ENCODE assay signal across 12 mouse cellular contexts in the genomic region with DNA sequence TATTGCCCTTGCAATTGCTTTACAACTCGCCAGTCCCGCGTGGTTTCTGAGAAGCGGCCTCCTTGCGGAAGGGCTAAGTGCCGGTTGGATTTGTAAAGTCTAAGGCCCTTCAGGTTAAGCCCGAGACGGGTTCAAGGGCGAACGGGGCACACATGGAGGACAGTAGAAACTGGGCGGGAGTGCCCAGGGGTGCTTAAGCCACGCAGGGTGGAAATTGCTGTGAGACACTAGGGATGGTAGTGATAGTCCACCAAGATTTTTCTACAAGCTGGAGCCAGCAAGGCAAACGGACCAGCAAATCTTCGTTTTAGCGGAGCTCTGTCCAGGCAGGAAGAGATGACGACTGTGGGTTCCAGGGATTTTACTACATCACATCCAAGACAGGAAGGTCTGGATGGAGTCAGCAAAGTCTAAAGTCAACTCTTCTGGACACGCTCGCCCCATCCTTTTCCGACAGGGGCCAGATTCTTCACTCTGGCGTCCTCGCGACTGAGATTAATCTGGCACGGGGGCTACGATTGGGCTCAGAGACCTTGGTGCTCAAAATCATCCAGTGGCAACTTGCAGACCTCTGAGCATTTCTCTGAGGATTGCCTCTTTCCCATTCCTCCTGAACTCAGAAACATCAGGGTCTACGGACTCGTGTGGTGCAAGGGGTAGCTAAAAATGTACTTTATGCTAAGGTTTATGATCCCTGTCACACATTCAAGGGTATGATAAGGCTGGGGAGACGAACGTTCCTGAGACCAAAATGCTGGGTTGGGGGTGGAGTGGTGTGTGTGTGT. TPM values are rescaled to one million over a fixed set of nuclear protein-coding genes. Genes with fewer than 3 reads are reported as not detected.
DNase-seq lines count a peak whose midpoint lies in the region; ATAC-seq lines count a peak whose summit lies in the region.
"Had no signal": no experiment of that assay in that cellular context is flagged by ENCODE, and none has a peak within 500 bp of the region (broad histone marks: within the 10 kb centered on the region; RNA-seq: fewer than 3 reads in every experiment).

No protein-coding gene starts in this region.

- DNase-seq in ES-CJ7 (ENCODE audit: low read depth, low spot score) = peak; percentile 75
- DNase-seq in cerebellum, adult 8-10 months = peak; percentile 63
- DNase-seq in midbrain, embryonic 10.5 days (ENCODE audit: low spot score) = peak; percentile 73
- no peak for DNase-seq in testis, postnatal 10 days (ENCODE audit: low spot score)
- DNase-seq in layer of hippocampus, adult 9-11 months = no peak
- DNase-seq: gastrocnemius, postnatal 14 days; kidney, postnatal 14 days; liver, postnatal 0 days; thymus, postnatal 25 days had no signal

- H3K4me1 ChIP-seq in forebrain, embryonic 13.5 days = peaks cover 52% of the 10 kb centered on the region
- peaks cover 70% of the 10 kb centered on the region for H3K4me1 ChIP-seq in midbrain, embryonic 10.5 days
- peaks cover 19% of the 10 kb centered on the region for H3K4me1 ChIP-seq in intestine, embryonic 15.5 days (replicated peaks)

- peak overlapping the region; percentile 64 for H3K9ac ChIP-seq in forebrain, embryonic 13.5 days
- no peak overlapping the region for H3K9ac ChIP-seq in intestine, embryonic 15.5 days
- H3K9ac ChIP-seq: liver, postnatal 0 days had no signal

- H3K27ac ChIP-seq in forebrain, embryonic 13.5 days = peak overlapping the region; percentile 84
- H3K27ac ChIP-seq in midbrain, embryonic 10.5 days (replicated peaks) = peak overlapping the region; percentile 67
- H3K27ac ChIP-seq in intestine, embryonic 15.5 days = no peak overlapping the region

- peak overlapping the region; percentile 21 for H3K4me3 ChIP-seq in forebrain, embryonic 13.5 days
- peak overlapping the region; percentile 43 for H3K4me3 ChIP-seq in midbrain, embryonic 10.5 days
- H3K4me3 ChIP-seq in intestine, embryonic 15.5 days (replicated peaks) = no peak overlapping the region

- H3K4me2 ChIP-seq in forebrain, embryonic 13.5 days = peak overlapping the region; percentile 54
- no peak overlapping the region for H3K4me2 ChIP-seq in intestine, embryonic 15.5 days (replicated peaks)

- peaks cover 82% of the 10 kb centered on the region for H3K27me3 ChIP-seq in forebrain, embryonic 13.5 days
- peaks cover 100% of the 10 kb centered on the region for H3K27me3 ChIP-seq in midbrain, embryonic 10.5 days (ENCODE audit: low read depth, poor library complexity, severe bottlenecking)
- peaks cover 91% of the 10 kb centered on the region for H3K27me3 ChIP-seq in intestine, embryonic 15.5 days (replicated peaks)

- 9% methylated on average over 28 of the region's 28 CpGs for WGBS in forebrain, embryonic 13.5 days
- WGBS in midbrain, embryonic 10.5 days = 2% methylated on average over 28 of the region's 28 CpGs
- 2% methylated on average over 28 of the region's 28 CpGs for WGBS in intestine, embryonic 15.5 days

- H3K36me3 ChIP-seq in forebrain, embryonic 13.5 days (ENCODE audit: poor library complexity, severe bottlenecking) = no peaks in the 10 kb centered on the region
- H3K36me3 ChIP-seq in midbrain, embryonic 10.5 days = no peaks in the 10 kb centered on the region
- no peaks in the 10 kb centered on the region for H3K36me3 ChIP-seq in intestine, embryonic 15.5 days

- no peak for ATAC-seq in forebrain, embryonic 13.5 days
- ATAC-seq in intestine, embryonic 15.5 days = no peak
- no peak for ATAC-seq in inflammation-experienced regulatory T-cells, adult 6 months
- ATAC-seq: liver, postnatal 0 days had no signal

- no peaks in the 10 kb centered on the region for H3K9me3 ChIP-seq in forebrain, embryonic 13.5 days (replicated peaks)
- H3K9me3 ChIP-seq in midbrain, embryonic 10.5 days (replicated peaks) = no peaks in the 10 kb centered on the region
- no peaks in the 10 kb centered on the region for H3K9me3 ChIP-seq in intestine, embryonic 15.5 days

RNA-seq across cellular contexts. Expression of gene Zic5, which starts 3.7 kb away (rescaled TPM):
- 17.3 and 19.5 TPM in 2 replicates for polyA plus RNA-seq in forebrain, embryonic 13.5 days (2015; fragmentation: Nextera tagmentation; extraction: Ambion mirVana)
- 13.6 and 15.3 TPM in 2 replicates for polyA plus RNA-seq in midbrain, embryonic 10.5 days (2016; fragmentation: Nextera tagmentation; extraction: Ambion mirVana)
- polyA plus RNA-seq in intestine, embryonic 15.5 days (2015; fragmentation: Nextera tagmentation; extraction: Ambion mirVana) = 0.16 TPM in 1 of 2 replicates, not detected in the other
- polyA plus RNA-seq in inflammation-experienced regulatory T-cells, adult 6 months (2017; shearing (Covaris generic)) = under 1 TPM in 1 of 3 experiments, not detected in 2; 0.27 TPM
- polyA plus RNA-seq: liver, postnatal 0 days had no signal

RNA-seq across cellular contexts. Expression of gene Zic2, which starts 6.1 kb away (rescaled TPM):
- polyA plus RNA-seq in forebrain, embryonic 13.5 days (2015; fragmentation: Nextera tagmentation; extraction: Ambion mirVana) = 10.1 and 12.0 TPM in 2 replicates
- polyA plus RNA-seq in midbrain, embryonic 10.5 days (2016; fragmentation: Nextera tagmentation; extraction: Ambion mirVana) = 5.7 and 6.4 TPM in 2 replicates
- polyA plus RNA-seq in intestine, embryonic 15.5 days (2015; fragmentation: Nextera tagmentation; extraction: Ambion mirVana) = not detected in 2 replicates
- polyA plus RNA-seq in inflammation-experienced regulatory T-cells, adult 6 months (2017; shearing (Covaris generic)) = not detected
- polyA plus RNA-seq: liver, postnatal 0 days had no signal

RNA-seq across cellular contexts. Expression of gene Gm5089, which starts 18.2 kb away (rescaled TPM):
- polyA plus RNA-seq in forebrain, embryonic 13.5 days (2015; fragmentation: Nextera tagmentation; extraction: Ambion mirVana) = 1.6 and 2.1 TPM in 2 replicates
- polyA plus RNA-seq in midbrain, embryonic 10.5 days (2016; fragmentation: Nextera tagmentation; extraction: Ambion mirVana) = 0.82 and 1.3 TPM in 2 replicates
- not detected in 2 replicates for polyA plus RNA-seq in intestine, embryonic 15.5 days (2015; fragmentation: Nextera tagmentation; extraction: Ambion mirVana)
- polyA plus RNA-seq in inflammation-experienced regulatory T-cells, adult 6 months (2017; shearing (Covaris generic)) = not detected
- polyA plus RNA-seq: liver, postnatal 0 days had no signal

RNA-seq across cellular contexts. Expression of gene Gm10837, which starts 21.2 kb away (rescaled TPM):
- 0.48 and 0.56 TPM in 2 replicates for polyA plus RNA-seq in forebrain, embryonic 13.5 days (2015; fragmentation: Nextera tagmentation; extraction: Ambion mirVana)
- 0.07 and 0.25 TPM in 2 replicates for polyA plus RNA-seq in midbrain, embryonic 10.5 days (2016; fragmentation: Nextera tagmentation; extraction: Ambion mirVana)
- polyA plus RNA-seq in intestine, embryonic 15.5 days (2015; fragmentation: Nextera tagmentation; extraction: Ambion mirVana) = not detected in 2 replicates
- polyA plus RNA-seq in inflammation-experienced regulatory T-cells, adult 6 months (2017; shearing (Covaris generic)) = under 1 TPM in 1 of 3 experiments, not detected in 2; 0.36 TPM
- polyA plus RNA-seq: liver, postnatal 0 days had no signal

Comparison
In these comparisons a context has a peak if more than half of its experiments do, and no peak if none do; other contexts are left out.
1. DNase-seq: peak in ES-CJ7 (single experiment), cerebellum, adult 8-10 months (single experiment) and midbrain, embryonic 10.5 days (single experiment); none in testis, postnatal 10 days (single experiment) and layer of hippocampus, adult 9-11 months (single experiment).
2. RNA of gene Zic5, which starts 3.7 kb away (polyA plus RNA-seq): 17.3 to 19.5 TPM in forebrain, embryonic 13.5 days and 13.6 to 15.3 TPM in midbrain, embryonic 10.5 days; 0.27 TPM in inflammation-experienced regulatory T-cells, adult 6 months and 0.16 TPM in intestine, embryonic 15.5 days; every median in the first group is over 10 times any median in the second.